8 mouse cellular contexts compared by ENCODE assay signal in genomic region chr1:91494457-91495140, GRCm38 (mm10). TPM values are rescaled to one million over a fixed set of nuclear protein-coding genes. Genes with fewer than 3 reads are reported as not detected.
DNase-seq lines count a peak whose midpoint lies in the region; ATAC-seq lines count a peak whose summit lies in the region.

Gene Traf3ip1, plus strand, starts transcription at chr1:91494647.

- peak within 1 kb of the TSS; percentile 88 for H3K9ac ChIP-seq in heart, embryonic 14.5 days (ENCODE audit: low read length)
- H3K9ac ChIP-seq in liver, embryonic 13.5 days: peak within 1 kb of the TSS; percentile 84
- peak within 1 kb of the TSS; percentile 78 for H3K9ac ChIP-seq in stomach, embryonic 16.5 days (ENCODE audit: low read length)

- H3K27me3 ChIP-seq in heart, embryonic 14.5 days (ENCODE audit: control insufficient read depth, insufficient read depth, low read length): no peaks in the 10 kb centered on the region
- H3K27me3 ChIP-seq in liver, embryonic 13.5 days: no peaks in the 10 kb centered on the region
- H3K27me3 ChIP-seq in stomach, embryonic 16.5 days (ENCODE audit: control insufficient read depth, insufficient read depth, low read length): no peaks in the 10 kb centered on the region

- peak within 1 kb of the TSS; percentile 91 to 97 for H3K4me3 ChIP-seq in heart, embryonic 14.5 days (ENCODE audit: control insufficient read depth in 1 of 2, insufficient read depth in 1 of 2, low read depth in 1 of 2, low read length in 2 of 2)
- H3K4me3 ChIP-seq in liver, embryonic 13.5 days (replicated peaks): peak within 1 kb of the TSS; percentile 84
- H3K4me3 ChIP-seq in stomach, embryonic 16.5 days (replicated peaks; ENCODE audit: low read length): peak within 1 kb of the TSS; percentile 74

- H3K27ac ChIP-seq in heart, embryonic 14.5 days (replicated peaks in 1 of 2; ENCODE audit: control insufficient read depth in 1 of 2, insufficient read depth in 1 of 2, low read depth in 2 of 2, low read length in 2 of 2): no peak within 1 kb of the TSS
- no peak within 1 kb of the TSS for H3K27ac ChIP-seq in liver, embryonic 13.5 days
- no peak within 1 kb of the TSS for H3K27ac ChIP-seq in stomach, embryonic 16.5 days (ENCODE audit: low read length)

- H3K4me2 ChIP-seq in heart, embryonic 14.5 days (ENCODE audit: low read length): peak within 1 kb of the TSS; percentile 92
- peak within 1 kb of the TSS; percentile 87 for H3K4me2 ChIP-seq in liver, embryonic 13.5 days
- H3K4me2 ChIP-seq in stomach, embryonic 16.5 days (ENCODE audit: low read depth, low read length): peak within 1 kb of the TSS; percentile 90

- under 1% methylated on average over 77 of the region's 79 CpGs for WGBS in heart, embryonic 14.5 days
- WGBS in liver, embryonic 13.5 days (ENCODE audit: insufficient replicate concordance): under 1% methylated on average over 77 of the region's 79 CpGs
- under 1% methylated on average over 79 of the region's 79 CpGs for WGBS in stomach, embryonic 16.5 days

- peaks cover 4% of the 10 kb centered on the region; the same call in 1 of the 2 replicates for H3K36me3 ChIP-seq in heart, embryonic 14.5 days (ENCODE audit: control insufficient read depth, insufficient read depth, low read length)
- peaks cover 1% of the 10 kb centered on the region; the same call in 1 of the 2 replicates for H3K36me3 ChIP-seq in liver, embryonic 13.5 days
- H3K36me3 ChIP-seq in stomach, embryonic 16.5 days (ENCODE audit: control insufficient read depth, insufficient read depth, low read length): no peaks in the 10 kb centered on the region

- ATAC-seq in erythroid progenitor cell, adult 5-6 weeks (replicated peaks; ENCODE audit: low FRiP score, poor library complexity, severe bottlenecking): peak; percentile 93
- ATAC-seq in heart, embryonic 14.5 days (ENCODE audit: insufficient number of reproducible peaks, insufficient read depth, low FRiP score, low read depth): peak; percentile 94
- peak; percentile 98 for ATAC-seq in liver, embryonic 13.5 days (ENCODE audit: low read depth)
- peak; percentile 99 for ATAC-seq in stomach, embryonic 16.5 days (ENCODE audit: insufficient read depth, low FRiP score)

- H3K9me3 ChIP-seq in heart, embryonic 14.5 days (ENCODE audit: control insufficient read depth, low read length): no peaks in the 10 kb centered on the region
- H3K9me3 ChIP-seq in liver, embryonic 13.5 days (replicated peaks): no peaks in the 10 kb centered on the region
- no peaks in the 10 kb centered on the region for H3K9me3 ChIP-seq in stomach, embryonic 16.5 days (replicated peaks; ENCODE audit: control insufficient read depth, low read length)

- peaks cover 8 to 16% of the 10 kb centered on the region in 2 experiments for H3K4me1 ChIP-seq in heart, embryonic 14.5 days (ENCODE audit: control insufficient read depth in 2 of 2, insufficient read depth in 2 of 2, low read length in 2 of 2)
- H3K4me1 ChIP-seq in liver, embryonic 13.5 days (replicated peaks): peaks cover 22% of the 10 kb centered on the region
- H3K4me1 ChIP-seq in stomach, embryonic 16.5 days (ENCODE audit: control insufficient read depth, insufficient read depth, low read length): peaks cover 7% of the 10 kb centered on the region

- peak; percentile 92 for DNase-seq in CD4-positive helper T cell, adult 2 months (ENCODE audit: low read depth, low spot score)
- DNase-seq in brain, embryonic 18.5 days (ENCODE audit: low read depth, low spot score): peak; percentile 76
- DNase-seq in kidney, postnatal 14 days: peak; percentile 97
- DNase-seq in liver, embryonic 13.5 days: peak; percentile 84
- DNase-seq in neural tube, embryonic 10.5 days (ENCODE audit: extremely low spot score, low spot score): peak; percentile 94

RNA-seq across cellular contexts. Expression of gene Traf3ip1, which starts in this region (rescaled TPM):
- total RNA-seq in erythroid progenitor cell, adult 5-6 weeks (2015; ENCODE audit: low replicate concordance): 0.84 and 3.6 TPM in 2 replicates
- 2.0 and 6.9 TPM in 2 replicates for total RNA-seq in erythroid progenitor cell, adult 5-6 weeks (2017; ENCODE audit: low replicate concordance)
- polyA plus RNA-seq in heart, embryonic 14.5 days (2014; fragmentation: Nextera tagmentation; extraction: Ambion mirVana): 3.3 and 3.4 TPM in 2 replicates
- polyA plus RNA-seq in liver, embryonic 13.5 days (2015; fragmentation: Nextera tagmentation; extraction: Ambion mirVana): 2.5 and 2.6 TPM in 2 replicates
- polyA plus RNA-seq in stomach, embryonic 16.5 days (2015; fragmentation: Nextera tagmentation; extraction: Ambion mirVana): 7.3 and 7.9 TPM in 2 replicates
